Mouse (Mus musculus) heart, embryonic 16.5 days (tissue): ENCODE data around the gene Il10rb. TPM values are rescaled to one million over a fixed set of nuclear protein-coding genes. Genes with fewer than 3 reads are reported as not detected.

Experiments used
- ATAC-seq: fragments of 200-750 bp; cut with Nextera tagmentation; replicated peaks from 2 replicates; pipeline ENCODE4 v1.8.0; 2017; ENCODE audit warnings: moderate number of reproducible peaks; ENCODE audit not compliant: insufficient read depth, low FRiP score; ENCODE audit errors: extremely low read depth
- H3K27ac ChIP-seq: fragments of 300-500 bp; sonication (generic); 2 replicates; pipeline ENCODE4 v1.5.1; 2014; ENCODE audit warnings: mild to moderate bottlenecking, low read length, control low read depth, moderate library complexity
- H3K27me3 ChIP-seq: fragments of 300-500 bp; sonication (generic); 2 replicates; pipeline ENCODE4 v1.6.1; 2014; ENCODE audit warnings: low read length, mixed read lengths; ENCODE audit not compliant: control insufficient read depth, insufficient read depth
- H3K36me3 ChIP-seq: fragments of 300-500 bp; sonication (generic); 2 replicates; pipeline ENCODE4 v1.6.1; 2014; ENCODE audit not compliant: control insufficient read depth, insufficient read depth
- H3K4me1 ChIP-seq: fragments of 300-500 bp; sonication (generic); 2 replicates; pipeline ENCODE4 v1.6.1; 2014; ENCODE audit warnings: low read length, mixed read lengths; ENCODE audit not compliant: control insufficient read depth, insufficient read depth
- H3K4me2 ChIP-seq: fragments of 300-500 bp; sonication (generic); 2 replicates; pipeline ENCODE4 v1.6.1; 2014; ENCODE audit warnings: low read depth, mild to moderate bottlenecking, control low read depth, low read length
- H3K4me3 ChIP-seq: fragments of 300-500 bp; sonication (generic); 2 replicates; pipeline ENCODE4 v1.5.1; 2014; ENCODE audit warnings: mild to moderate bottlenecking, control low read depth, low read length
- H3K9ac ChIP-seq: fragments of 300-500 bp; sonication (generic); 2 replicates; pipeline ENCODE4 v1.6.1; 2014; ENCODE audit warnings: low read length, control low read depth
- H3K9me3 ChIP-seq: fragments of 300-500 bp; sonication (generic); replicated peaks from 2 replicates; pipeline ENCODE4 v1.6.1; 2016; ENCODE audit warnings: low read length; ENCODE audit not compliant: control insufficient read depth
- WGBS: fragments of 180-500 bp; shearing (Covaris S2); extraction: QIAGEN DNeasy Blood & Tissue Kit; methylation state at CpG from one replicate; pipeline ENCODE4 v1.1.7; 2014; 5-methylcytosine and 5-hydroxymethylcytosine counted together
- polyA plus RNA-seq: library from polyadenylated mRNA; unstranded; fragments of >200 nt; fragmentation: Nextera tagmentation; extraction: Ambion mirVana; gene quantifications from 2 replicates; pipeline ENCODE4 v1.2.1, GENCODE M21; 2015

The Il10rb gene
- polyA plus RNA-seq, 1 experiment from 2014 or later = 71.3 TPM

DNA sequence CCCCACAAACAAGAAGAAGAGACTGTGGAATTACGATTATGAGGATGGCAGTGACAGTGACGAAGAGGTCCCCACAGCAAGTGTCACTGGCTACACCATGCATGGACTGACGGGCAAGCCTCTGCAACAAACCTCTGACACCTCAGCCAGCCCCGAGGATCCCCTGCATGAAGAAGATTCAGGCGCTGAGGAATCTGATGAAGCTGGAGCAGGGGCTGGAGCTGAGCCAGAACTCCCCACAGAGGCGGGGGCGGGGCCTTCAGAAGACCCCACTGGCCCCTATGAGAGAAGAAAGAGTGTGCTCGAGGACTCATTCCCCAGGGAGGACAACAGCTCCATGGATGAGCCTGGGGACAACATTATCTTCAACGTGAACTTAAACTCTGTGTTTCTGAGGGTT lies 2.2 kb upstream of the Il10rb start:
- Histone ChIP-seq H3K4me2 (no peak overlapping the region), H3K4me3 (no peak overlapping the region), H3K9me3 (no peaks in the 10 kb centered on the region), H3K4me1 (peaks cover 24% of the 10 kb centered on the region), H3K36me3 (peaks cover 6% of the 10 kb centered on the region; the same call in 1 of the 2 replicates), H3K27ac (no peak overlapping the region), H3K27me3 (no peaks in the 10 kb centered on the region), H3K9ac (no peak overlapping the region)
- WGBS = 68% methylated on average over 9 of the region's 9 CpGs
- ATAC-seq = no peak

DNA sequence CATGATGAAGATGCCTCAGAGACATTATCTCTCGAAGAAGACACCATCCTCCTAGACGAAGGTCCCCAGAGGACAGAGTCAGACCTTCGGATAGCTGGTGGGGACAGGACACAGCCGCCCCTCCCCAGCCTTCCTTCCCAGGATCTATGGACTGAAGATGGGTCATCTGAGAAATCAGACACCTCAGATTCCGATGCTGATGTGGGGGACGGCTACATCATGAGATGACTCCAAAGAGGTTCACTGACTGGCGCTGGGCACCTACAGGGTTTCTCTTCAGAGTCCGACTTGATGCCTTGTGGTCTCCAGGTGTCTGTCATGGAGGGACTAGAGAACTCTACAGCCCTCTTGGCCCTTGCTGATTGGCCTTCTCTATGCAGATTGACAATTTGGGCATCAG lies 1.8 kb upstream of the Il10rb start:
- no peak for ATAC-seq
- no peaks in the 10 kb centered on the region for H3K27me3 ChIP-seq
- WGBS = 82% methylated on average over 8 of the region's 8 CpGs

DNA sequence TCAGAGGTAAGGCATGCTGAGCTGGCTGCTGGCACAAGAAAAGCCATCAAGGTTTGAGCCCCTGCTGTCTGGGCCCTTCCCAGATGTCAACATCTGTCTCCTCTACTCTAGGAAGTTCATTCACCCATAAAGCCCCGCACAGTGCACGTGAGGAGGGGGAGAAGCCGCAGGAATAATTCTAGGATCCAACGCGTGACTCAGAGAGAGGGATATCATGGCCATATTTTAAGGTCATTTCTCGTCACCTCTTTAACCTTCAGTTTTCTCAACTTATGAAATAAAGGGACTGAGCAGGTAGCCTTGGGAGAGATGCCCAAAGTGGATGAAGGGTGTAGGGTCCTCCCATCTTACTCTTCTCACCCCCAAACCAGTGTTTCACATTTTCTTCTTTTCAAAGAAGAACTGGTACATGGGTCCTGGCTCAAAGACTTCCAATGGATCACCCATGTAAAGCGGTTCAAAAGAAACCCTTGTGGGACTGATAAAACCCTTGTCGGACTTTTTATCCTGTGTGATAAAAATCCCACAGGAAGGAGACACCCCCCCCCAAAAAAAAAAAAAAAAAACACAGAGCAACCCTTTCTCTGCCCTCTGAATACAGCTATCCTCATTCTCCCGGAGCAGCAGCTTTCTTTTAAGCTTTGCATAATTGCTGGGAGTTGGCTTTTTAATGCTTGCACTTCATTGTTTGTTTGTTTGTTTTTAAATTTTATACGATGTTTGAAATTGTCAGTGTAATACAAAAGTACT lies 961 bp upstream of the Il10rb start:
- Histone ChIP-seq H3K4me2 (no peak overlapping the region), H3K36me3 (peaks cover 13% of the 10 kb centered on the region; the same call in 1 of the 2 replicates), H3K9ac (no peak overlapping the region), H3K27ac (peak overlapping the region; percentile 19), H3K4me3 (no peak overlapping the region), H3K9me3 (no peaks in the 10 kb centered on the region), H3K27me3 (no peaks in the 10 kb centered on the region), H3K4me1 (peaks cover 30% of the 10 kb centered on the region)
- ATAC-seq = no peak
- WGBS = 74% methylated on average over 10 of the region's 10 CpGs

More for the DNA sequence above, 1.8 kb upstream of the Il10rb start:
- Histone ChIP-seq H3K4me1 (peaks cover 28% of the 10 kb centered on the region), H3K4me3 (no peak overlapping the region), H3K9ac (no peak overlapping the region), H3K27ac (no peak overlapping the region), H3K9me3 (no peaks in the 10 kb centered on the region), H3K36me3 (peaks cover 10% of the 10 kb centered on the region; the same call in 1 of the 2 replicates), H3K4me2 (no peak overlapping the region)

DNA sequence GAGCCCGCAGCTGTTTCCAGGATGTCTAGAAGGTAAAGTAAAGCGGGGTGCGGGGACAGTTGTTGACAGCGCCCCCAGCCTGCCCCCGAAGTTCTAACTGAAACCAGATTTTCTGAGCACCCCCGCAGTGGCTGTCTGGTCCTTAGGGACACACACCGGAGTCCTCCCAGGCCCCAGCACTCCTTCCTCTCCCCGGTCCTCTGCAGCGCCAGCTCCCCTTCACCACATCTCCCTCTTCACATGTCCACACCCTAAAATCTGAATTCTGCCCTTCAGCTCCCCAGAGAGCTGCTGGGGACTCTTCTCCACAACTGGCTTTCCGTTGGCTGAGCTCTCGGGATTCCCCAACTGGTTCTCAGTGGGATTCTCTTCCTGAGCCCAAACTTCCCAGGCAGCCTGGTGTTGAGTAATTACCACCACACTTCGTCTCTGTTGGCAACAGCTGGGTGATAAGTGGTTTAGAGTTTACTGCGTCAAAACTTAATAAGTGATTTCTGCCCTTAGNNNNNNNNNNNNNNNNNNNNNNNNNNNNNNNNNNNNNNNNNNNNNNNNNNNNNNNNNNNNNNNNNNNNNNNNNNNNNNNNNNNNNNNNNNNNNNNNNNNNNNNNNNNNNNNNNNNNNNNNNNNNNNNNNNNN lies 739 bp downstream of the Il10rb start:
- under 1% methylated on average over 13 of the region's 13 CpGs for WGBS
- no peaks in the 10 kb centered on the region for H3K27me3 ChIP-seq
- H3K9me3 ChIP-seq = no peaks in the 10 kb centered on the region
- H3K27ac ChIP-seq = peak overlapping the region; percentile 95
- peak; percentile 42 for ATAC-seq
- H3K4me1 ChIP-seq = peaks cover 30% of the 10 kb centered on the region
- H3K4me2 ChIP-seq = peak overlapping the region; percentile 85
- H3K36me3 ChIP-seq = peaks cover 16% of the 10 kb centered on the region; the same call in 1 of the 2 replicates
- H3K4me3 ChIP-seq = peak overlapping the region; percentile 86
- peak overlapping the region; percentile 98 for H3K9ac ChIP-seq

DNA sequence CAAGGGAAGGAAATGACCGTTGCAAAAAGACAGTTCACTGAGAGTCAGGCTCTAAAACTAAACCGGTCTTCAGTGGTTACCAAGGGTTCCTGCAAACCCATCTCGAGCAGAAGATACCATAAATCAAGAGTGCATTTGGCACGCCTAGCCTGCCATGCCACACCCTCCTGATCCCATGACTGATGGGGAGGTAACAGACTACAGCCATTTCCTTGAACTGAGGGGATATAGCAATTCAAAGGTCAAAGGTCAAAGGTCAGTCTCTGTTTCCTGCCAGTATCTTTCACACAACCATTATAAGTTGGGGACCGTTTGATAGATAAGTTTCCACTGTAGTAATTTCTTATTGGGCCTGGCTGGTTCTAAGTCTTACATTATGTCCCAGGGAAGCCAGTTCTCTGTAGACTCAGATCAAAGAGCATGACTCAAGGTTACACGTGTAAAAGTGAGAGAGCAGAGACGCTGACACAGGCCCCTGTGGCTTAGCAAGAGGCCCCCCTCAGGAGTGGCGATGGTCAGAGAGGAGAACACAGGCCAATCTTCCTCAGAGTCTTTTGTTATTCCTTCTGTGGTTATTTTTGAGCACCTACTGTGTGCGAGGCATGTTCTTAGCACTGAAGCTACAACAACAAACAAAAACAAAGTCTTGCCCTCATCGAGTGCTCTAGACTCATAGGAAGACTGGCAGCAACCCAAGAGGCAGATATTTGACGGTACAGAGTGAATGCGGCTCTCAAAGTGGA lies 7.3 kb downstream of the Il10rb start:
- Histone ChIP-seq H3K9ac (no peak overlapping the region), H3K4me2 (no peak overlapping the region), H3K4me3 (no peak overlapping the region), H3K27me3 (no peaks in the 10 kb centered on the region), H3K4me1 (peaks cover 32% of the 10 kb centered on the region), H3K27ac (peak overlapping the region; percentile 44), H3K36me3 (peaks cover 49% of the 10 kb centered on the region), H3K9me3 (no peaks in the 10 kb centered on the region)
- ATAC-seq = no peak
- WGBS = 53% methylated on average over 12 of the region's 12 CpGs

DNA sequence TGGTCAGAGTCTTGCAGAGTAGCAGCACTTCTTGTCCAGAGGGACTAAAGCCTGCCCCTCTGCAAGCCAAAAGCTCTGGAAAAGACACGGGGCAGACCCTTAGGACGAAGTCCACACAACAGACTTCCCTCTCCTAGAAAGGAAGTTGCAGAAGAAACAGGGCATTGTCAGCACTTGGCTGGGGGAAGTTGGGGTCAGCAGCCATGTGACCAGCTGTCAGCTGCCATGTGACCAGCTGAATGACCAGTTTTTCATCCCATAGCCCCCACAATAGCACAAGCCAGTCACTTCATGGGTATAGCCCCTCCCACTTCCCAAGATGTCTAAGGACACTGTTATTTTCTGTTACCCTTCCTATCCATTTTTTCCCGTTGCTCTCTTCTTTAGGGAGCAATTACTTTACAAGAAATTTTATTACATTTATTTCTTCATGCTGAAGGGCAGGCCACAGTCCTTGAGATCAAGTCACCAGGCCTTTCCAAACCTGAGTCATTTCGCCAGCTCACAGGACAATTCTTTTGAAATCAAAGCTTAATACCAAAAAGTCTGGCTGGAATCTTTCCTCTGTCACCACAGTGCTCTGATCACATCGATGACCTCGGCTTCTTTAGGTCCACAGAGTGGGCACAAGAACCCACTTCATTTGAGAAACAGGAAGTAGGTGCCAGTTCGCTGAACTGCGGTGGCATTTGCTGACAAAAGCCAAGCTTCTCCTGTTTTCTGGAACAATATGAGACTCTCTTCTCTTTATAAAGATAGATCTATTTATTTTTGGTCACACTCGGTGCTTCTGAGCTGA lies 9.6 kb downstream of the Il10rb start:
- peaks cover 23% of the 10 kb centered on the region for H3K4me1 ChIP-seq
- peak overlapping the region; percentile 54 for H3K27ac ChIP-seq
- ATAC-seq = no peak
- no peak overlapping the region for H3K4me3 ChIP-seq
- no peaks in the 10 kb centered on the region for H3K27me3 ChIP-seq
- H3K9me3 ChIP-seq = no peaks in the 10 kb centered on the region
- peaks cover 61% of the 10 kb centered on the region for H3K36me3 ChIP-seq
- no peak overlapping the region for H3K4me2 ChIP-seq
- no peak overlapping the region for H3K9ac ChIP-seq
- WGBS = 77% methylated on average over 9 of the region's 9 CpGs

DNA sequence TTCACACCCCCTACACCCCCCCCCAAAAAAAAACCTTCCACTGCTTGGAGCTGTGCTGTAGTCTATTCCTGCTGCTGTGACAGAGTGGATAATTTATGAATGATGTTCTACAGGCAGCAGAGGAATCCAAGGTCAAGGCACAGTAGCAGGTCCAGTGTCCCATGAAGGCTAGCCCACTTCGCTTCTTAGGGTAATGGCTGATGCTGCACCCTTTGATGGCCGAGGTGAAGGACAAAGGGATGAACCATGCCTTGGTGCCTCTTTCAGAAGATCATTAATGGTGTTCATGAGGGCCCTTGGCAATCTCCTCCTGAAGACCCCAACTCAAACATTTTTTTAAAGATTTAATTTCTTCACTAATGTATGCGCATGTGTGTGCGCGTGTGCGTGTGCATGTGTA lies 10.4 kb downstream of the Il10rb start:
- Histone ChIP-seq H3K27ac (peak overlapping the region; percentile 96), H3K27me3 (no peaks in the 10 kb centered on the region), H3K9ac (peak overlapping the region; percentile 40; the same call in 1 of the 2 replicates), H3K9me3 (no peaks in the 10 kb centered on the region), H3K4me2 (peak overlapping the region; percentile 52; the same call in 1 of the 2 replicates), H3K4me1 (peaks cover 23% of the 10 kb centered on the region), H3K36me3 (peaks cover 66% of the 10 kb centered on the region), H3K4me3 (no peak overlapping the region)
- 95% methylated on average over 6 of the region's 6 CpGs for WGBS
- no peak for ATAC-seq

DNA sequence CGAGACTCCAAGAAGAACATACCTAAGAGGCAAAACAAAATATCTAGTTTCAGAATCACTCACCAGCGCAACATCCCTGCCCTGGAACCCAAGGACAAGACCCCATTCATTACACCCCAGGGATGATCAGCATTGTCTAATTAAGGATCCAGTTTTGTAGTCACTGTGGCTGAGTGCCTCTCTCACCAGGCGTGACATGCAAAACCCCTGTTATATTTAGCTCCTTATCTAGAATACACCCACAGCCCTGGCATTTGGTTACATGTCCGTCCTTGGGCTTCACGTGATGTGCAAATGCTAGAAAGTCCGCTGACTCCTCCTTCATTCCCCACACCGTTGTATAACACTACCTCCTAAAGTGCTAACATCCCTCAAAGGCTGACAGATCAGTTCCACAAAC lies 11.0 kb downstream of the Il10rb start:
- no peaks in the 10 kb centered on the region for H3K27me3 ChIP-seq
- peak overlapping the region; percentile 40; the same call in 1 of the 2 replicates for H3K9ac ChIP-seq
- peak; percentile 88 for ATAC-seq
- H3K4me2 ChIP-seq = peak overlapping the region; percentile 52
- WGBS = 26% methylated on average over 7 of the region's 7 CpGs
- no peak overlapping the region; the same call in 1 of the 2 replicates for H3K4me3 ChIP-seq
- no peaks in the 10 kb centered on the region for H3K9me3 ChIP-seq
- H3K4me1 ChIP-seq = peaks cover 23% of the 10 kb centered on the region
- peak overlapping the region; percentile 96 for H3K27ac ChIP-seq
- peaks cover 69% of the 10 kb centered on the region for H3K36me3 ChIP-seq
